28 mouse cellular contexts compared by ENCODE assay signal in genomic region chr19:5967664-5968063, GRCm38 (mm10). TPM values are rescaled to one million over a fixed set of nuclear protein-coding genes. Genes with fewer than 3 reads are reported as not detected.
DNase-seq lines count a peak whose midpoint lies in the region; ATAC-seq and TF ChIP-seq lines count a peak whose summit lies in the region.
"Had no signal": no experiment of that assay in that cellular context is flagged by ENCODE, and none has a peak within 500 bp of the region (broad histone marks: within the 10 kb centered on the region; RNA-seq: fewer than 3 reads in every experiment).

No protein-coding gene starts in this region.

- TF ChIP-seq CTCF in forebrain, postnatal 0 days (IDR thresholded peaks at IDR 0.05; ENCODE audit: low read depth), result no peak
- TF ChIP-seq CTCF in MEL (IDR thresholded peaks at IDR 0.05 in 2 of 3, conservative IDR thresholded peaks at IDR 0.05 in 1 of 3; ENCODE audit: control insufficient read depth in 1 of 3, insufficient read depth in 1 of 3, low read depth in 2 of 3, low read length in 3 of 3, poor library complexity in 1 of 3, severe bottlenecking in 1 of 3), result no peak
- TF ChIP-seq CTCF in liver, postnatal 0 days (IDR thresholded peaks at IDR 0.05; ENCODE audit: low read depth), result no peak

- H3K27me3 ChIP-seq in forebrain, postnatal 0 days (ENCODE audit: insufficient read depth, low read length), result no peaks in the 10 kb centered on the region
- H3K27me3 ChIP-seq in forebrain, embryonic 13.5 days, result 0 out of 2 replicates have a peak, but pooled peaks cover 3% of the 10 kb centered on the region
- H3K27me3 ChIP-seq in MEL (ENCODE audit: control insufficient read depth in 1 of 2, insufficient read depth in 2 of 2, low read length in 2 of 2), result no peaks in the 10 kb centered on the region
- no peaks in the 10 kb centered on the region for H3K27me3 ChIP-seq in liver, postnatal 0 days (ENCODE audit: insufficient read depth, low read length)

- no peak overlapping the region for H3K27ac ChIP-seq in forebrain, postnatal 0 days (ENCODE audit: low read depth, low read length)
- no peak overlapping the region for H3K27ac ChIP-seq in forebrain, embryonic 13.5 days
- H3K27ac ChIP-seq in MEL (ENCODE audit: control insufficient read depth, low read depth, low read length), result peak overlapping the region; percentile 64
- peak overlapping the region; percentile 64 for H3K27ac ChIP-seq in liver, postnatal 0 days (ENCODE audit: low read depth)
- H3K27ac ChIP-seq: heart, adult 2 months; hindbrain, postnatal 0 days; kidney, postnatal 0 days; neural tube, embryonic 15.5 days had no signal

- no peaks in the 10 kb centered on the region for H3K9me3 ChIP-seq in forebrain, postnatal 0 days (ENCODE audit: low read length)
- H3K9me3 ChIP-seq in forebrain, embryonic 13.5 days (replicated peaks), result no peaks in the 10 kb centered on the region
- no peaks in the 10 kb centered on the region for H3K9me3 ChIP-seq in MEL (replicated peaks; ENCODE audit: insufficient read depth, low read length)
- H3K9me3 ChIP-seq in liver, postnatal 0 days (ENCODE audit: low read length), result no peaks in the 10 kb centered on the region
- H3K9me3 ChIP-seq: neural tube, embryonic 15.5 days had no signal

- no peak for TF ChIP-seq POLR2A in MEL (IDR thresholded peaks at IDR 0.05; ENCODE audit: control insufficient read depth in 1 of 2, insufficient read depth in 1 of 2, low read depth in 1 of 2, low read length in 2 of 2, poor library complexity in 1 of 2)

- peak; percentile 83 to 87 for TF ChIP-seq EP300 in MEL (IDR thresholded peaks at IDR 0.05; ENCODE audit: low read depth in 1 of 2, low read length in 2 of 2)
- TF ChIP-seq EP300 in liver, postnatal 0 days (IDR thresholded peaks at IDR 0.05; ENCODE audit: low read depth), result peak; percentile 91

- H3K9ac ChIP-seq in forebrain, postnatal 0 days, result 0 out of 2 replicates have a peak overlapping the region, but pooled peaks have one; percentile 14
- no peak overlapping the region for H3K9ac ChIP-seq in forebrain, embryonic 13.5 days
- H3K9ac ChIP-seq in MEL (ENCODE audit: control insufficient read depth, low read depth, low read length, poor library complexity, severe bottlenecking), result no peak overlapping the region; the same call in 1 of the 2 replicates
- H3K9ac ChIP-seq in liver, postnatal 0 days (replicated peaks), result peak overlapping the region; percentile 27; the same call in 1 of the 2 replicates
- H3K9ac ChIP-seq: neural tube, embryonic 15.5 days had no signal

- H3K4me2 ChIP-seq in forebrain, postnatal 0 days (ENCODE audit: low read depth), result no peak overlapping the region
- H3K4me2 ChIP-seq in forebrain, embryonic 13.5 days, result no peak overlapping the region
- peak overlapping the region; percentile 61; the same call in 1 of the 2 replicates for H3K4me2 ChIP-seq in liver, postnatal 0 days (ENCODE audit: low read depth, low read length)
- H3K4me2 ChIP-seq: neural tube, embryonic 15.5 days had no signal

- H3K4me1 ChIP-seq in forebrain, postnatal 0 days (ENCODE audit: insufficient read depth), result no peaks in the 10 kb centered on the region
- H3K4me1 ChIP-seq in forebrain, embryonic 13.5 days, result peaks cover 17% of the 10 kb centered on the region
- H3K4me1 ChIP-seq in MEL (ENCODE audit: control insufficient read depth in 1 of 2, insufficient read depth in 2 of 2, low read length in 2 of 2), result peaks cover 0 to 26% of the 10 kb centered on the region in 2 experiments; a peak in 3 of 4 replicates
- peaks cover 38% of the 10 kb centered on the region for H3K4me1 ChIP-seq in liver, postnatal 0 days (ENCODE audit: insufficient read depth)

- no peak for TF ChIP-seq RAD21 in MEL (IDR thresholded peaks at IDR 0.05; ENCODE audit: low read depth, low read length)

- ATAC-seq in forebrain, postnatal 0 days, result no peak
- ATAC-seq in forebrain, embryonic 13.5 days, result no peak
- peak; percentile 56 for ATAC-seq in liver, postnatal 0 days
- ATAC-seq: CD4-positive, CD25-positive, alpha-beta regulatory T cell, adult 4 months; forebrain, embryonic 14.5 days; hindbrain, postnatal 0 days; midbrain, embryonic 16.5 days had no signal

- H3K36me3 ChIP-seq in forebrain, postnatal 0 days (ENCODE audit: insufficient read depth), result no peaks in the 10 kb centered on the region
- H3K36me3 ChIP-seq in forebrain, embryonic 13.5 days (ENCODE audit: poor library complexity, severe bottlenecking), result no peaks in the 10 kb centered on the region
- H3K36me3 ChIP-seq in MEL (ENCODE audit: control insufficient read depth in 1 of 2, insufficient read depth in 2 of 2, low read length in 2 of 2), result peaks cover 0 to 17% of the 10 kb centered on the region in 2 experiments; a peak in 2 of 4 replicates
- no peaks in the 10 kb centered on the region for H3K36me3 ChIP-seq in liver, postnatal 0 days (replicated peaks; ENCODE audit: insufficient read depth, low read length)
- H3K36me3 ChIP-seq: neural tube, embryonic 15.5 days had no signal

- DNase-seq in forebrain, postnatal 0 days, result no peak
- peak; percentile 81 for DNase-seq in MEL (ENCODE audit: low read depth, low spot score)
- peak; percentile 84 for DNase-seq in liver
- no peak for DNase-seq in liver, postnatal 0 days
- no peak for DNase-seq in cerebellum, adult 11 months
- no peak for DNase-seq in embryo, embryonic 10.5 days (ENCODE audit: low spot score)
- DNase-seq: adrenal gland, postnatal 25 days; cerebellum, adult 9-11 months; gastrocnemius, postnatal 25 days; heart, adult 2 months; heart, postnatal 4 days; kidney, adult 18-20 months; spleen, adult 18-20 months; thymus, postnatal 14 days had no signal

- H3K79me2 ChIP-seq in MEL (ENCODE audit: control insufficient read depth, insufficient read depth, low read length, poor library complexity), result peaks cover 12% of the 10 kb centered on the region

- no peak overlapping the region for H3K4me3 ChIP-seq in forebrain, postnatal 0 days (ENCODE audit: low read depth, low read length)
- no peak overlapping the region for H3K4me3 ChIP-seq in forebrain, embryonic 13.5 days
- no peak overlapping the region for H3K4me3 ChIP-seq in MEL (ENCODE audit: control insufficient read depth in 1 of 2, insufficient read depth in 1 of 2, low read depth in 2 of 2, low read length in 2 of 2)
- no peak overlapping the region for H3K4me3 ChIP-seq in liver, postnatal 0 days (ENCODE audit: low read depth, low read length)
- H3K4me3 ChIP-seq: heart, adult 2 months; neural tube, embryonic 15.5 days had no signal

- 91% methylated on average over 10 of the region's 10 CpGs for WGBS in forebrain, postnatal 0 days
- 92% methylated on average over 10 of the region's 10 CpGs for whole genome bisulfite sequencing in forebrain, embryonic 13.5 days
- 62% methylated on average over 10 of the region's 10 CpGs for WGBS in liver, postnatal 0 days (ENCODE audit: insufficient replicate concordance)

TF ChIP-seq in MEL, 35 proteins besides CTCF, POLR2A, EP300 and RAD21 (continues in another document):
- TF ChIP-seq MAFK (IDR thresholded peaks at IDR 0.05; ENCODE audit: borderline replicate concordance, low read depth, low read length) (no peak), GATA1 (IDR thresholded peaks at IDR 0.05; ENCODE audit: low read depth, low read length) (peak; percentile 93)

RNA-seq across cellular contexts. Expression of gene Pola2, which starts 3.7 kb away (rescaled TPM):
- total RNA-seq in forebrain, postnatal 0 days (2014; rRNA removed), result 12.4 and 18.1 TPM in 2 replicates
- 13.7 and 15.3 TPM in 2 replicates for polyA plus RNA-seq in forebrain, postnatal 0 days (2015; fragmentation: Nextera tagmentation; extraction: Ambion mirVana)
- polyA plus RNA-seq in forebrain, embryonic 13.5 days (2015; fragmentation: Nextera tagmentation; extraction: Ambion mirVana), result 52.6 and 55.9 TPM in 2 replicates
- 75.3 and 77.3 TPM in 2 replicates for total RNA-seq in MEL (2012; rRNA removed)
- polyA plus RNA-seq in MEL (2012; ENCODE audit: insufficient read depth in 1 of 2, insufficient read length in 2 of 2, low read depth in 1 of 2, low replicate concordance in 2 of 2, missing spikeins in 1 of 2), result 100 to 1,000 TPM in 1 of 2 experiments, 10 to 100 TPM in 1; 99.4 to 126 TPM
- polyA plus RNA-seq in liver, postnatal 0 days (2015; fragmentation: Nextera tagmentation; extraction: Ambion mirVana), result 19.2 and 21.5 TPM in 2 replicates

RNA-seq across cellular contexts. Expression of gene Slc22a20, which starts 18.3 kb away (rescaled TPM):
- total RNA-seq in forebrain, postnatal 0 days (2014; rRNA removed), result not detected in 2 replicates
- not detected in 2 replicates for polyA plus RNA-seq in forebrain, postnatal 0 days (2015; fragmentation: Nextera tagmentation; extraction: Ambion mirVana)
- not detected in 2 replicates for polyA plus RNA-seq in forebrain, embryonic 13.5 days (2015; fragmentation: Nextera tagmentation; extraction: Ambion mirVana)
- total RNA-seq in MEL (2012; rRNA removed), result not detected in 2 replicates
- not detected for polyA plus RNA-seq in MEL (2012; ENCODE audit: insufficient read depth in 1 of 2, insufficient read length in 2 of 2, low read depth in 1 of 2, low replicate concordance in 2 of 2, missing spikeins in 1 of 2)
- 0.09 TPM in 1 of 2 replicates, not detected in the other for polyA plus RNA-seq in liver, postnatal 0 days (2015; fragmentation: Nextera tagmentation; extraction: Ambion mirVana)
- total RNA-seq: adrenal gland, postnatal 25 days; gastrocnemius, postnatal 25 days; heart, adult 2 months; heart, postnatal 4 days; hindbrain, postnatal 0 days; layer of hippocampus, adult 18-20 months; layer of hippocampus, postnatal 25 days; left cerebral cortex, postnatal 25 days had no signal
- polyA plus RNA-seq: CD4-positive, CD25-positive, alpha-beta regulatory T cell, adult 4 months; forebrain, embryonic 14.5 days; heart, adult 2 months; heart, embryonic 14.5 days; hindbrain, postnatal 0 days; kidney, postnatal 0 days; limb, embryonic 14.5 days; lung, embryonic 16.5 days; midbrain, embryonic 16.5 days; neural tube, embryonic 15.5 days; stomach, embryonic 14.5 days had no signal

RNA-seq across cellular contexts. Expression of gene Cdc42ep2, which starts 43.0 kb away (rescaled TPM):
- total RNA-seq in forebrain, postnatal 0 days (2014; rRNA removed), result 13.3 and 18.4 TPM in 2 replicates
- polyA plus RNA-seq in forebrain, postnatal 0 days (2015; fragmentation: Nextera tagmentation; extraction: Ambion mirVana), result 13.5 and 15.6 TPM in 2 replicates
- 4.2 and 4.6 TPM in 2 replicates for polyA plus RNA-seq in forebrain, embryonic 13.5 days (2015; fragmentation: Nextera tagmentation; extraction: Ambion mirVana)
- total RNA-seq in MEL (2012; rRNA removed), result 0.75 and 1.1 TPM in 2 replicates
- polyA plus RNA-seq in MEL (2012; ENCODE audit: insufficient read depth in 1 of 2, insufficient read length in 2 of 2, low read depth in 1 of 2, low replicate concordance in 2 of 2, missing spikeins in 1 of 2), result 1 to 10 TPM in 1 of 2 experiments, not detected in 1; 1.7 TPM
- 3.0 TPM in 2 replicates for polyA plus RNA-seq in liver, postnatal 0 days (2015; fragmentation: Nextera tagmentation; extraction: Ambion mirVana)

RNA-seq across cellular contexts. Expression of gene Capn1, which starts 48.0 kb away (rescaled TPM):
- total RNA-seq in forebrain, postnatal 0 days (2014; rRNA removed), result 5.5 and 7.7 TPM in 2 replicates
- 3.0 and 3.3 TPM in 2 replicates for polyA plus RNA-seq in forebrain, postnatal 0 days (2015; fragmentation: Nextera tagmentation; extraction: Ambion mirVana)
- 1.0 and 1.1 TPM in 2 replicates for polyA plus RNA-seq in forebrain, embryonic 13.5 days (2015; fragmentation: Nextera tagmentation; extraction: Ambion mirVana)
- 42.5 and 43.4 TPM in 2 replicates for total RNA-seq in MEL (2012; rRNA removed)
- 10 to 100 TPM in 1 of 2 experiments, not detected in 1; 75.2 TPM for polyA plus RNA-seq in MEL (2012; ENCODE audit: insufficient read depth in 1 of 2, insufficient read length in 2 of 2, low read depth in 1 of 2, low replicate concordance in 2 of 2, missing spikeins in 1 of 2)
- polyA plus RNA-seq in liver, postnatal 0 days (2015; fragmentation: Nextera tagmentation; extraction: Ambion mirVana), result 6.8 and 7.2 TPM in 2 replicates

RNA-seq across cellular contexts. Expression of gene Dpf2, which starts 54.9 kb away (rescaled TPM):
- total RNA-seq in forebrain, postnatal 0 days (2014; rRNA removed), result 52.8 and 64.5 TPM in 2 replicates
- polyA plus RNA-seq in forebrain, postnatal 0 days (2015; fragmentation: Nextera tagmentation; extraction: Ambion mirVana), result 56.8 and 60.1 TPM in 2 replicates
- 147 and 169 TPM in 2 replicates for polyA plus RNA-seq in forebrain, embryonic 13.5 days (2015; fragmentation: Nextera tagmentation; extraction: Ambion mirVana)
- total RNA-seq in MEL (2012; rRNA removed), result 45.7 and 58.6 TPM in 2 replicates
- polyA plus RNA-seq in MEL (2012; ENCODE audit: insufficient read depth in 1 of 2, insufficient read length in 2 of 2, low read depth in 1 of 2, low replicate concordance in 2 of 2, missing spikeins in 1 of 2), result 100 to 1,000 TPM; 133 to 166 TPM
- polyA plus RNA-seq in liver, postnatal 0 days (2015; fragmentation: Nextera tagmentation; extraction: Ambion mirVana), result 28.1 and 32.6 TPM in 2 replicates

Comparison
In these comparisons a context has a peak if more than half of its experiments do, and no peak if none do; other contexts are left out.
1. DNase-seq: peak in MEL (single experiment) and liver (single experiment); none in forebrain, postnatal 0 days (single experiment), liver, postnatal 0 days (single experiment), cerebellum, adult 11 months (single experiment) and embryo, embryonic 10.5 days (single experiment).
2. H3K9ac ChIP-seq: peak in forebrain, postnatal 0 days (single experiment) and liver, postnatal 0 days (single experiment); none in forebrain, embryonic 13.5 days (single experiment) and MEL (single experiment).
3. H3K27ac ChIP-seq: peak in MEL (single experiment) and liver, postnatal 0 days (single experiment); none in forebrain, postnatal 0 days (single experiment) and forebrain, embryonic 13.5 days (single experiment).